Mouse (Mus musculus) Patski (cell line): ENCODE results near the gene Fbxw7. TPM values are rescaled to one million over a fixed set of nuclear protein-coding genes. Genes with fewer than 3 reads are reported as not detected.

Experiments
- ATAC-seq: fragments of 100-300 bp; one replicate; pipeline ENCODE4 v1.8.0; 2021
- CTCF ChIA-PET: fragments of 350-600 bp; sonication (Branson Sonifier 250); formaldehyde crosslinking; loops from one replicate; lab custom pipeline; 2022; ENCODE audit warnings: inconsistent platforms; lab: Charles Lee
- POLR2A ChIA-PET: fragments of 350-600 bp; sonication (Branson Sonifier 250); formaldehyde crosslinking; loops from one replicate; lab custom pipeline; 2022; ENCODE audit warnings: antibody characterized with exemption, inconsistent platforms; lab: Charles Lee
- DNase-seq: peaks from one replicate; pipeline ENCODE4 v3.0.0-alpha.2; 2011; ENCODE audit warnings: low read depth, low spot score
- H3K27me3 ChIP-seq: fragments of 371-371 bp; one replicate; pipeline ENCODE4 v1.5.1; 2021
- CTCF ChIP-seq: fragments of 100-300 bp; IDR thresholded peaks from one replicate; pipeline ENCODE4 v1.5.1; 2021
- in situ Hi-C: fragments of 300-500 bp; cut with MboI; formaldehyde crosslinking; loops from 3 replicates; pipeline ENCODE4 v1.11.1; 2018; ENCODE audit warnings: low pct_unique_long_range_greater_than_20kb, mixed read lengths
- polyA plus RNA-seq: library from polyadenylated mRNA; unstranded; gene quantifications from one replicate; pipeline ENCODE4 v1.2.3, GENCODE M21; 2021

Fbxw7 gene
- polyA plus RNA-seq, 1 experiment from 2014 or later, result 23.5 TPM

- ATAC-seq (no peak), DNase-seq (no peak)
- CTCF ChIA-PET, result interaction anchor here (0.9 to 2.4 kb wide), 4 partner anchors 8 to 39 kb away, joined by 3 to 6 read pairs (median 4); no protein-coding TSS in a partner anchor
- POLR2A ChIA-PET, result interaction anchor here (0.6 kb wide), 1 partner anchor 249 kb away, joined by 5 read pairs; no protein-coding TSS in a partner anchor
- H3K27me3 ChIP-seq, result no peaks in the 10 kb centered on the region
- no peak for TF ChIP-seq CTCF
- in situ Hi-C loops, result no loop called here
Measured at GRCm38 (mm10) chr3:84804036-84804435, 11.0 kb upstream of the Fbxw7 start.

GRCm38 (mm10) chr3:84806206-84806605 is 8.9 kb upstream of the Fbxw7 start:
- in situ Hi-C loops, result no loop called here
- ChIA-PET POLR2A (no interaction called here), CTCF (interaction anchor here (1.1 to 2.4 kb wide), 3 partner anchors 12 to 61 kb away, joined by 4 to 6 read pairs (median 4); no protein-coding TSS in a partner anchor)
- no peaks in the 10 kb centered on the region for H3K27me3 ChIP-seq
- no peak for TF ChIP-seq CTCF
- DNase-seq, result no peak
- no peak for ATAC-seq

- no peaks in the 10 kb centered on the region for H3K27me3 ChIP-seq
- ATAC-seq (no peak), DNase-seq (no peak)
- POLR2A ChIA-PET, result no interaction called here
- CTCF ChIA-PET, result no interaction called here
- in situ Hi-C loops, result no loop called here
- TF ChIP-seq CTCF, result no peak
Measured at GRCm38 (mm10) chr3:84807826-84808225, 7.2 kb upstream of the Fbxw7 start.

- CTCF ChIA-PET, result interaction anchor here (1.2 kb wide), 1 partner anchor 12 kb away, joined by 3 read pairs; no protein-coding TSS in a partner anchor
- in situ Hi-C loops, result no loop called here
- peak; percentile 39 for DNase-seq
- TF ChIP-seq CTCF, result no peak
- POLR2A ChIA-PET, result interaction anchor here (0.7 kb wide), 1 partner anchor 13 kb away, joined by 4 read pairs; no protein-coding TSS in a partner anchor
- no peaks in the 10 kb centered on the region for H3K27me3 ChIP-seq
- peak; percentile 84 for ATAC-seq
Measured at GRCm38 (mm10) chr3:84808906-84809305, 6.2 kb upstream of the Fbxw7 start.

GRCm38 (mm10) chr3:84810803-84811202 is 4.3 kb upstream of the Fbxw7 start:
- POLR2A ChIA-PET, result interaction anchor here (1.1 to 1.3 kb wide), 2 partner anchors 11 to 32 kb away, joined by 3 read pairs; no protein-coding TSS in a partner anchor
- in situ Hi-C loops, result loop anchor here (5.0 to 10.0 kb wide), 2 partner anchors 64 to 116 kb away; no protein-coding TSS in a partner anchor
- no peaks in the 10 kb centered on the region for H3K27me3 ChIP-seq
- TF ChIP-seq CTCF, result no peak
- CTCF ChIA-PET, result interaction anchor here (1.0 to 1.8 kb wide), 4 partner anchors 8 to 20 kb away, joined by 3 to 7 read pairs (median 4); no protein-coding TSS in a partner anchor
- no peak for DNase-seq
- ATAC-seq, result no peak

- ATAC-seq (peak; percentile 22), DNase-seq (no peak)
- POLR2A ChIA-PET, result interaction anchor here (0.7 to 3.8 kb wide), 5 partner anchors 13 to 649 kb away, joined by 3 to 15 read pairs (median 3); no protein-coding TSS in a partner anchor
- H3K27me3 ChIP-seq, result no peaks in the 10 kb centered on the region
- CTCF ChIA-PET, result interaction anchor here (1.3 to 1.6 kb wide), 2 partner anchors 13 to 28 kb away, joined by 3 read pairs; no protein-coding TSS in a partner anchor
- TF ChIP-seq CTCF, result no peak
- in situ Hi-C loops, result loop anchor here (5.0 to 10.0 kb wide), 2 partner anchors 66 to 119 kb away; no protein-coding TSS in a partner anchor
Measured at GRCm38 (mm10) chr3:84813436-84814156, 1.5 kb upstream of the Fbxw7 start.

- no peak for TF ChIP-seq CTCF
- CTCF ChIA-PET, result interaction anchor here (1.3 to 1.6 kb wide), 2 partner anchors 14 to 27 kb away, joined by 3 read pairs; no protein-coding TSS in a partner anchor
- POLR2A ChIA-PET, result interaction anchor here (0.7 to 3.8 kb wide), 6 partner anchors 11 to 118 kb away, joined by 3 to 15 read pairs (median 3); no protein-coding TSS in a partner anchor
- peak; percentile 99 for DNase-seq
- in situ Hi-C loops, result loop anchor here (5.0 to 10.0 kb wide), 2 partner anchors 67 to 119 kb away; no protein-coding TSS in a partner anchor
- ATAC-seq, result peak; percentile 93
- H3K27me3 ChIP-seq, result no peaks in the 10 kb centered on the region
Measured at GRCm38 (mm10) chr3:84814157-84814761, 809 bp upstream of the Fbxw7 start.

- H3K27me3 ChIP-seq, result no peaks in the 10 kb centered on the region
- DNase-seq, result no peak
- peak; percentile 9 for ATAC-seq
- ChIA-PET POLR2A (interaction anchor here (0.8 to 3.8 kb wide), 4 partner anchors 10 to 119 kb away, joined by 3 to 15 read pairs (median 6); no protein-coding TSS in a partner anchor), CTCF (no interaction called here)
- TF ChIP-seq CTCF, result no peak
- in situ Hi-C loops, result loop anchor here (10.0 kb wide), 1 partner anchor 121 kb away; no protein-coding TSS in a partner anchor
Measured at GRCm38 (mm10) chr3:84815461-84815860, 393 bp downstream of the Fbxw7 start.

- no peak for TF ChIP-seq CTCF
Measured at GRCm38 (mm10) chr3:84816951-84817350, 1.9 kb downstream of the Fbxw7 start.

More at GRCm38 (mm10) chr3:84816951-84817350, 1.9 kb downstream of the Fbxw7 start:
- no peaks in the 10 kb centered on the region for H3K27me3 ChIP-seq
- ChIA-PET POLR2A (interaction anchor here (0.6 kb wide), 2 partner anchors 23 to 121 kb away, joined by 3 to 4 read pairs; no protein-coding TSS in a partner anchor), CTCF (interaction anchor here (1.3 kb wide), 1 partner anchor 9 kb away, joined by 4 read pairs; no protein-coding TSS in a partner anchor)
- DNase-seq (no peak), ATAC-seq (no peak)
- in situ Hi-C loops, result loop anchor here (10.0 kb wide), 1 partner anchor 122 kb away; no protein-coding TSS in a partner anchor
